Mouse (Mus musculus): ENCODE results near the gene Tmem238.
"Not testable (repeated sequence)": the region's sequence is repeated elsewhere in the genome, so short reads cannot be mapped to it uniquely, and the experiment has no call there.

Tmem238 gene

DNA sequence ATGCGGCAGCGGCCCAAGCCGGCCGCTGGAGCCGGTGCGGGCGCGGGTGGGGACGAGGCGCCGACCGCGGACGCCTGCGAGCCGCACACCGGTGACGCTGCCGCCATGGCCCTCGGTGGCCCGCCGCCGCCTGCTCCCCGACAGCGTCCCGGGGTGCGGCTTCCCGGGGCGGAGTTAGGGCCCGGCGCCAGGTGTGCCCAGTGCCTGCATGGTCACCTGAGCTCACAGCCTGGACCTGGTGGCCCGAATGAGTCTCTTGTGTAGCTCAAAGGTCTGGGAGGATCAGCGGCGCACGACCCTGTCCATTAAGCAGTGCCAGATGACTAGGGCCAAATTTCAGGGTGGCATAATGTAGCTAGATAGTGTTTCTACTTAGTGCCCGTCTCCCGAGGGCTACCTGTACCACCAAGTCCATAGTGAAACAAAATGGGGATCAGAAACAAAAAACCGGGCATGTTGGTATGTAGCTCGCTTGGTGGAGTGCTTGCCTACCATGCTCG, at the start of gene Tmem238:
Gene Tmem238, minus strand, starts transcription at position 221 of the 500 bp plus-strand sequence.
- DNase-seq (ENCODE audit: low spot score) = no peak

DNA sequence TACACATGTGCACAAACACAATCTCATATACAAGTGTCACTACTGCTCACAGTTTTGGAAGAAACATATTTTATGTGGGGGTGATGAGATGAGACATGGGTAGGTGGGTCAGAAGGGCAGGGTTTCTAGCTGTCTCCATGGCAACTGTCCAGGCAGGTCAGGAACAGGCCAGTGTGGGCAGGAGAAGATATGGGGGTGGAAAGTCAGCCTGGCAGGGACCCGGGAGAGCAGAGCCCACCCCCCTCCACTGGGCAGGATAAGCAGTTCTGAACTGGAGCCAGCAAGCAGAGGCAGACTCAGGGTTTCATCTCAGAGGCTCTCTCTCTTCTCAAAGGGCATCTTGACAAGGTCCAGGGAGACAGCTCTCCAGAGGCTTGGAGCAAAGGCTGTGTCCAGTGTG, 48.2 kb upstream of the Tmem238 start:
- DNase-seq (ENCODE audit: low spot score) = no peak

DNA sequence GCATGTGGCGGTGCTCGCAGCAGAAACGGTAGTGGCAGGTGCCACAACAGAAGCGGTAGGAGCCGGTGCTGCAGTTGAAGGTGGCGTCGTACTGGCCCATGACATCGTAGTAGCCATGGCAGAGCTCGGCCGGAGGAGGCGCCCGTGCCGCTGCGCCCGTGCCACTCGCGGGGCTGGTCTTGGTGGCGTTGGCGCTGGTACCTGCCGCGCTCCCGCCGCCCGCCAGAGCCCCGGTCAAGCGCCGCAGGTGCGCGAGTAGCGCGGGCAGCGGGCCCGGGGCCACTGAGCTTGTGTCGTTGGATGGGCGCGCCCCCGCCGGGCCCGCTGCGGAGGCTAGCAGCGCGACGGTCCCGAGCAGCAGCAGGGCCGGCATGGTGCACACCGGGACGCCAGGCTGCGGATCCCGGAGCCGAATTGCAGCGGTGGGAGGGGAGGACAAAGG, 46.9 kb upstream of the Tmem238 start:
- DNase-seq (ENCODE audit: low spot score) = peak; percentile 82

DNA sequence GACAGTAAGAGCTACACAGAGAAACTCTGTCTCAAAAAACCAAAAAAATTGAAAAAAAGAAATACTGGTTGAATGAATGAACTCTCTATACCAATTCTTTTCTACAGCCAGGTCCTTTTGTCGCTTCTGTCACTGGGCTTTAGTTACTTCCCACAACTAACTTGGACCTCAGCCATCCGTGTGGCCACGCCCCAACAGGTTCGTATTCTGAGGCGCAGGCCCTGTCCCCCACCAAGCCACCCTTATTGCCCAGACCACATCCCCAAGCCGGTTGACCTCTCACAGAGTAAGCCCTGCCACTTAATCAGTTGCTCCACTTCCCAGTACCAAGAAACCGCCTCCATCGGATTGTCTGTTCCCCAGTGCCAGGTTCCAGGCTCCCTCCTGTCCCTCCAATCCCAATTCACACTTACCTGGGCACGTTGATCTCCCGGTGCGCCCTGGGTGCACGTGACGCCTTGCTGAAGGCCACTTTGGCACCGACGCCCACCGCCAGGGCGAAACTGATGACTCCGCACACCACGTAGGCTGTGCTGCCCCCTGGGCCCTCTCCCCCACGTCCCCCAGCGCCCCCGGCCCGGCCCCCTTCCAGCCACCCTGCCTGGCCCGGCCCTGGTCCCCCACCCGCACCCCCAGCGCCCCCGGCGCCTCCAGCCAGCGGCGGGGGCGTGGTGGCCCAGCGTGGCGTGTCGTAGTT, 46.3 kb upstream of the Tmem238 start:
- DNase-seq (ENCODE audit: low spot score) = no peak

DNA sequence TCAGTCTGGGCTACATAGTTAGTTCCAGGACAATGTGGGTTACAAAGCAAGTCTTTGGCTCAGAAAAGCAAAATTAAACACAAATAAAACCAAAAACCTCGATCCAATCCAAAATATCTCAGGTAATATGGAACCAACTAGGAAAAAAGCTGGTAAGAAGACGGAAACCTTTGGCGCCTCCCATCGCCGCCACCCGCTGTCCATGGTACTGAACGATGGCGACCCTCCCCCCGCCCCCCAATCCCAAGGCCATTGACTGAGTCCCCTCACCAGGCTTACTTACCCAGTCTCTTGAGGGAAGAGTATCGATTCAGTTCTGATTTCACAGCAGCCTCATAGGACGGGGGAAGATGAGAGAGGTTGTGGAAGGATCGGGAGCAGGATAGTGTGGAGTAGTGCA, 41.0 kb upstream of the Tmem238 start:
- DNase-seq (ENCODE audit: low spot score) = no peak

DNA sequence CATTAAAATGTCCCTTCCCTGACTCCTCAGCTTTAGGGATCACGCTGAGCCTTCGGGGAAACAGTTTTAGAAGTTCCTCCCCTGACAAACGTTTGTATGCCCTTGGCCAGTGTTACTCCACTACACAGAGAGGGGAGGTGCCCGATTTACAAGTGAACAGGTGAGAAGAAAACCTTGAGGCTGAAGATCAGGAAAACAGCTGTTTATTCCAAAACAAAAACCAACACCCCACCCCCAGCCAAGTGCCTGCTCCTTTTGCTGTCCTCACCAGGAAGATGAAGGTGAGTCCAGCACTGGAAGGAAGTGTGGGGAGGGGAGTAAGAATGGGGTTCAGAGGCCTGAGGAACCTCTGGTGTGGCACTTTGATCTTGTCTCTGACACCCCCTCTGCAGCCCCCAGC, 35.9 kb upstream of the Tmem238 start:
- DNase-seq (ENCODE audit: low spot score) = no peak

DNA sequence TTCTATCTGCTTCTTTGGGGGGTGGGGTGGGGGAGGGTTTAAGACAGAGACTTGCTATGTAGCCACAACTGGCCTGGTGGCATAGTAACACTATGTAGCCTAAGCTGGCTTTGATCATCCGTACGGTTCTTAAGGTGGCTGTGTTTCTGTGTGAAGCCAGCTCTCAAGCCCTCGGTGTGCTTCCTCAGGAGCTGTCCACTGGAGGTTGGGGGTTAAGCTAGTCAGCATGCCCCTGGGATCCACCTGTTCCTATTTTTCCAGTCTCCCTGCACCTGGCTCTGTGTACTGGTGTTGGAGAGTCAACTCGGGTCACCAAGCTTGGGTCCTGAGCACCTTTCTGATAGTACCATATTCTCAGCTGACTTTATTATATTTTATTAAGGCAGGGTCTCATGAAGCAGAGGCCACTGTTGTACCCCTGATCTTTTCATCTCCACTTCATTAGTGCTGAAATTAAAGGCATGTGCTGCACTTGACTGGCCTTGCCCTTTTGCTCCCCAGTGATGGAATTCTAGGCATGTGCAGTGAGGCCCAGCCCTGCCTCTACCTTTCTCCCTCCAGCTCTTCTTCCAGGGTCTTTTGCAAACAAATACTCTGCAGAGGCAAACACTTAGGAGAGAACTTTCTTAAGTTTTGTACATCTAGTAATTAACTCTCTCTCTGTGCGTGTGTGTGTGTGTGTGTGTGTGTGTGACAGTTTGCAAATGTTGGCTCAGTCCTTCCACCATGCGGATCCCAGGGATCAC, 32.9 kb upstream of the Tmem238 start:
- DNase-seq (ENCODE audit: low spot score) = no peak

DNA sequence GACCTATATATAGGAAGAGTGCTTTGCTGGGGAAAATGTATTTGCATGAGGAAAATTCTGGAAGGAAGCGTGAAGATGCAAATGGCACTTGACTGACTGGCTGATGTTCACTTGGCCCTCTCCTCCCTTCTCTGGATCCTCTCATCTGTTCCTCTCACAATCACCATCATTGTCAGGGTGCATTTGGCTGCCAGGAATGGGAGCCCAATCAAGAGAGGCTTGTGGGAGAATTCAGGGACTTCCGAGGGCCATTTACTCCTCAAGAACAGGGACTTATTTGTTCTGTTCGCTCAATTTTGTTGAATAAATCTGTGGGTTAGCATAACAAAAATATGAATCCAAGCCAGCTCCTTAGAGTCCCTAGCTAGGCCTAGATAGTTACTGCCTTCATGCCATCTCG, 32.2 kb upstream of the Tmem238 start:
- DNase-seq (ENCODE audit: low spot score) = no peak

DNA sequence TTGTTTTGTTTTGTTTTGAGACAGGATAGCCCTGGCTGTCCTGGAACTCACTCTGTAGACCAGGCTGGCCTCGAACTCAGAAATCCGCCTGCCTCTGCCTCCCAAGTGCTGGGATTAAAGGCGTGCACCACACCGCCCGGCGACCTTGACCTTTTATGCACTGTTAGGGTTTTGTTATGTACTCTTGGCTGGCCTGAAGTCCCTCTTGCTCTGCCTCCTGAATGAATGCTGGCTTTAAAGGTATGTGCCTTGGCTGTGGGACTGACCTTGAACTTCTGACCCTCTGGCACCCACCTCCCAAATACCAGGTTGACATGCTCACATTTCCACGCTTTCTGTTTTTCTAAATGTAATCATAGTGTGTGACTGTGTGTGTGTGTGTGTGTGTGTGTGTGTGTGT, 31.5 kb upstream of the Tmem238 start:
- not testable (repeated sequence) for DNase-seq (ENCODE audit: low spot score)

DNA sequence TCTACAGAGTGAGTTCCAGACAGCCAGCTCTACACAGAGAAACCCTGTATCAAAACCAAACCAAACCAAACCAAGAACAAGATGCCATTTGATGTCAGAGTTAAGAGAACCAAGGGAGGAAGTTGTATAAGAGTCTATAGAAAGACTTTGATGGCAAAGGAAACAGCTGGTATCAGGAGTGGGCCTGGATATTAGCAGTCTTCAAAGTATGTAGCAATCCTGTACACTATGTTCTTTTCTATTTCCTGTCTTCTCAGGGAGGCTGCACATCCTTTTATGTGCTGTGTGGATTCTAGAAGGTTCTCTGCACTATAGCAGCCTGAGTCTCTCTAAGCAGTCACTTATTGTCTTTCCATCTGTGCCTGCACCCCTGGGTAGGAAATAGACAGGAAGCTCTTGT, 27.1 kb upstream of the Tmem238 start:
- DNase-seq (ENCODE audit: low spot score) = peak; percentile 37

DNA sequence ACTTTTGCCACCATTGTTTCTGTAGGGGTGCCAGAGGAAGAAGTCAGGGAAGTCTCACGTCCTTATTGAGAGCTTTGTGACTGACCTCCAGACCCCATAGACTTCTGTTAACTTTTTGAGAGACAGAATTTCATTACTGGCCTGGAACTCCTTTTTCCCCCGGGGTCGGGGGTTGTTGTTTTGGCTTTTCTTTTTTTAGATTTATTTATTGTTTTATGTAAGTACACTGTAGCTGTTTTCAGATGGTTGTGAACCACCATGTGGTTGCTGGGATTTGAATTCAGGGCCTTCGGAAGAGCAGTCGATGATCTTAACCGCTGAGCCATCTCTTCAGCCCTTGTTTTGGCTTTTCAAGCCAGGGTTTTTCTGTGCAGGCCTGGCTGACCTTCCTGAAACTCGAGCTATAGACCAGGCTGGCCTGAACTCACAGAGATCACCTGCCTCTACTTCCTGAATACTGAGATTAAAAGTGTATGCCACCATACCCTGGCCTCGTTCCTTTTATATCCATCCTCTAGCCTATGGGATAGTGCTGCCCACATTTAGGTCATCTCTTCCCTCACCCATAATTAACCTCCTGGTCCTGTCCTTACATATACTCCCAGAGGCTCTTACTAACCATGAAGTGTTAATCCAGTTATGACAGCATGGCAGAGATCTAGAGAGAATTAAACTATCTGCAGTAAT, 23.8 kb upstream of the Tmem238 start:
- DNase-seq (ENCODE audit: low spot score) = no peak

DNA sequence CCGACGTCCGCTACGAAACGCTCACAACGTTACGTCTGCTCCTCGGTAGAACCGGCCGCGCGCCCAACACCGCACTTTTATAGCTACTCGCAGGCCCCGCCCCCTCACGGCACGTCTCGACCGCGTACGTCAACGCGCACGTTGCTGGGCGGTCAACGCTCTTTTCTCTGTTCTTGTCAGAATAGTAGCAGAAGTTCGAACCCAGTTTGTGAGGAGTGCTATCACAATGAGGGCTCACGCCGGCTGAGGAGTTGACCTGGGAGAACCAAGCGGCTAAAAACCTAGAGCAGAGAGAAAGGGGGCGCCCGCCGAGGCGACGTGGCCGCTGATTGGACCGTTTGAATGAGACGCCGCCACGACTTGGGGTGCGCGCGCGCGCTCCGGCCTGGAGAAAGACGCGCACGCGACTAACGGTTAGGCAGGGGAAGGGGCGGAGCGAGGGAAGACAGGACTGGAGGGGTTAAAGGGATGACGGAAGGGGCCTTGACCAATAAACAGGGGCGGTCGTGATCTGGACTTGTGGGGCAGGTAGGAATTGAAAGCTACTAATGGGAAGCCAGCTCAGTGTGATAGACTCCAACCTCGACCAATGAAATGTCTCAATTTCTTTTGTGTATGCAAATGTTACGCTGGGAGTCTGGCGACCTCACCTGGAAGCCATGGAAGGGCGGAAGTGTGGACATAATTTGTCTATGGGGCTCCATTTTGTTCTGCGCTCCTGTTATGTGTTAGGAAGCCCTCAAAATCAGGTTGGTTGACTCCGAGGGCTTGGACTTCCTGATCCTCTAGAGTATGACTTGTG, 23.0 kb upstream of the Tmem238 start, which contains the start of gene Ube2s:
Gene Ube2s, minus strand, starts transcription at position 288 of the 802 bp plus-strand sequence.
- DNase-seq (ENCODE audit: low spot score) = peak; percentile 99

DNA sequence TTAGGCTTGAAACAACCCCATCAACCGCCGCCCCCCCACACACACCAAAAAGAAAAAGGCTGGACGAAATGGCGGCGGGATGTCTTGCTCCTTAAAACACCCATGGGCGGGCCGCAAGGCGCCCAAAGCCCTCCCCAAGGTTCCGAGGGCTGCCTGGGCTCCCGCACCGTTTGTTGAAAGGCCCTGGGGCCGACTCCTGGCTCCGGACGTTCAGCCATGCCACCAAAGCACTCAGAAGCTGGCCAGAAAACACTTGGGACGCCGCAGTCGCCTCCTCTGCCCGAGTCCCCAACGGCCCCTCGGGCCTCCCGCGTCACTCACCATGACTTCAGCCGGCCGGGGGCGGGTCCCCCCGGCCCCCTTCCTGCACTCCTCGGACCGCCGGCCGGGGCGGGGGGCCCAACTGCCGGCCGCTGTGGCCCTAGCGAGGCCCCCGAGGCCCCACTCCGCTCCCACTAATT, 22.4 kb upstream of the Tmem238 start:
- DNase-seq (ENCODE audit: low spot score) = peak; percentile 34

DNA sequence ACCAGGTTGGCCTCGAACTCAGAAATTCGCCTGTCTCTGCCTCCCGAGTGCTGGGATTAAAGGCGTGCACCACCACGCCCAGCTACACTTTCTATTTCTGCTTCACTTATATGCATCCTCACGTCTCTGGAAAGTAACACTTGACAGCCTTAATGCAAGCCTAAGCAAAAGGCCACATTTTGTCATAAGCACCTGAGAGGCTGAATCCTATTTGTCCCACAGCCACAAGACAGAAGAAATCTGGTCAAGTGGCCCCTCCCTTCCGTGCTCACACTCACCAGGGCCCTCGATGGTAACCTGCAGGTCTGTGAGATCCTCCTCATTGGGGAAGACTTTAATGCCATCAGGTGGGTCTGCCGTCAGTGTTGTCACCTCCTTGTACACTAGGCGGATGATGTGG, 21.7 kb upstream of the Tmem238 start:
- not testable (repeated sequence) for DNase-seq (ENCODE audit: low spot score)

DNA sequence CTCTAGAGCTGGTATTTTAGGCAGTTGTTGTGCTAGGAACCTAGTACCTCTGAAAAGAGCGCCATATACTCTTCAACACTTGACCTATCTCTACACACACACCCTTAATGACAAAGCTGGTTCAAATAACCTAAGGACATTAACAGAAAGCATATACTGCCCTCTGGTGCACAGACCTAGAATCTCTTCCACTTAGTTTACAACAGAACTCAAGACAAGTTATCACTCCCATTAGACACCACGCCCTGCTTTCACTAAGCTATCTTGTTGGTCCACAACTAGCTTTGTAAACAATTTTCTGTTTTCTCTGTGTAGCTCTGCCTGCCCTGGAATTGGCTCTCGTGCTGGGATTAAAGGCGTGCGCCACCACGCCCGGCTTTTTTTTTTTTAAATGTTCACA, 17.3 kb upstream of the Tmem238 start:
- peak; percentile 47 for DNase-seq (ENCODE audit: low spot score)

DNA sequence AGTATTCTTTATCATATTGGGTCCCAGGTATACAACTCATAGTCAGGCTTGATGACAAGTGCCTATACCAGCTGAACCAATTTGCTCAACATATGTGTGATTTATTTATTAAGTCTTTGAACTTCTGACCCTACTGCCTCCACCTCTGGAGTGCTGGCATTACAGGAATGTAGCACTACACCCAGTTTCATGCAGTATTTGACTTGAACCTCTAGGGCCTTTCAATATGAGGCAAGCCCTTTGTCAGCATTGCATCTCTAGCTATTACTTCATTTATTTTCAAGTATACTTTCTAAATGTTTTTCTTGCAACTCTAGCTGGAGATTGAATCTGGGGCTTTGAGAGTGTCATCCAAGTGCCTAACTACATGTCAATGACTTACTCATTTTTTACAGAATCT, 12.8 kb upstream of the Tmem238 start:
- DNase-seq (ENCODE audit: low spot score) = no peak

DNA sequence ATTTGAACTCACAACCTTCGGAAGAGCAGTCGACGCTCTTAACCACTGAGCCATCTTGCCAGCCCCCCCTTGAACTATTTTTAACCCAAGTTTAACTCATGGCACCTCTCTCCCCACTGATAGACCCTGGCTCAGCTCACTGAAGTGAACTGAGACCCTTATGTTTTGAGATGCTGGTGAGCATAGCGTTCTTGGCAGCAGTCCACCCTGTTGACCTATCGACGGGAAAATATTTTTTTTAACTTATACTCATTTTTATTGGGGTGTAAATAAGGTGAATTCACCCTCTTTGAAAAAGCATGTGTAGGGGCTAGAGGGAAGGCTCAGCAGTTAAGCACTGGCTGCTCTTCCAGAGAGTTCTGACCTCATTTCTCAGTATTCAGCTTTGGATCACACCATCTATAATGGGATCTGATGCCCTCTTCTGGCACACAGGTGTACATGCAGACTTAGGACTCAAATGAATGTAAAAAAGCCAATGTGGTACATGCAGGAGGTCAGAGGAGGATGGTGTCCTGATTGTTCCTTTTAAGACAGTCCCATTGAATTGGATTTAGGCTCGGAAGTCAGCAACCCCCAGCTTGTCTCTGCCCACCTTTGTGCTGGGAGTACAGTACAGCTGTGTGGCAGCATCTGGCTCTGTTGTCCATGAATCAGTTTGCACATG, 6.4 kb upstream of the Tmem238 start:
- DNase-seq (ENCODE audit: low spot score) = peak; percentile 55

DNA sequence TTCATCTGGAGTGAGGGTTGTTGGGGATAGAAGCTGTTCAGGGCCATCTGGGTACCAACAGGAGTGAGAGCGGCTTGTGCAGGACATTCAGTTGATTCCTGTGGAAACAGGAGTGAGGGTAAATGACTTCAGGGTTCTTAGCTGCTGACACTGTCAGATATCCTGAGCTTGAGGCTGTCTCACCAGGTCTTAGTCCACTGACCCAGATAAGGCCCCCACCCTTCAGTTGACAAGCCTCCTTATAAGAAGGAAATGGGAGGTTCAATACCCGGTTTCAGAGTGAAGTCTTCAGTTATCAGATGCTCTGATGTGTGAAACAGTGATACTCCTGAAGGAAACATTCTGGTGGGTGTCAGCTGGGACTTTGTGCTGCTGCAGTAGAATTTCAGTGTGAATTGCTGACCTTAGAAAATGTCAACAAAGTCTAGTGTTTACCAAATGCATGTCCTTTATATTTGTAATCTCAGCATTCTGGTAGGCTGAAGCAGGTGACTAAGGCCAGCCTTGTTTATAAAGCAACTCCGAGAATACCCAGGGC, 5.2 kb upstream of the Tmem238 start:
- DNase-seq (ENCODE audit: low spot score) = no peak

DNA sequence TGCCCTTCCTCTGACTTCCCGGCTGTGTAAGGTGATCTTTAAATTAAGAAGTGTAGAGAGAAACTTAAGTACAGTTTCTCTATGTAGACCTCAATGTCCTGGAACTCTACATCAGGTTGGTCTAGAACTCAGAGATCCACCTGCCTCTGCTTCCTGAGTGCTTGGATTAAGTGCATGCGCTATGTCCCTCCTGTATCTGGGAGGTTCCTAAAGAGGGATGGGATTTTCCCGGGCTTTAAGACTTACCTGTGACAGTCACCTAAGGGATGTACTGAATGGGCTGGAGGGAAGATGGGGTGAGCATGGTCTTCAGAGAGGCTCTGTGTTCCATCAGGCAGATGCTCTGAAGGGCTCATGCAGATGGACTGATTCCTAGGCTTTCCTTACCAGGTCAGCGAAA, 4.2 kb upstream of the Tmem238 start:
- no peak for DNase-seq (ENCODE audit: low spot score)

DNA sequence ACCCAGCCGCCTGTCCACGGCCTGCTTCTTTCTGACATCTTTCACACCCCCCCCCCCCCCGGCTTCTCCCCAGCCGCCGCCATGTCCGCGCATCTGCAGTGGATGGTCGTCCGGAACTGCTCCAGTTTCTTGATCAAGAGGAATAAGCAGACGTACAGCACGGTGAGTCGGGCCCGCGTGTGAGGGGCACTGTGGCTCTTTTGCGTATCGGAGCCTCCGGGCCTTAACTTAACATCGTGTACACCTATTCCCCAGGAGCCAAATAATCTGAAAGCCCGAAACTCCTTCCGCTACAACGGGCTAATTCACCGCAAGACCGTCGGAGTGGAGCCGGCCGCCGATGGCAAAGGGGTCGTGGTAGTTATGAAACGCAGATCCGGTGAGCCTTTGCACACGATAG, 3.8 kb upstream of the Tmem238 start:
- not testable (repeated sequence) for DNase-seq (ENCODE audit: low spot score)

Measured in T-cell, adult 2 months (primary cell).